Mouse (Mus musculus): ENCODE data around the gene Fcho2. TPM values are rescaled to one million over a fixed set of nuclear protein-coding genes. Genes with fewer than 3 reads are reported as not detected.

The Fcho2 gene
- polyA plus RNA-seq, 1 experiment from 2014 or later, result 35.2 TPM

DNA sequence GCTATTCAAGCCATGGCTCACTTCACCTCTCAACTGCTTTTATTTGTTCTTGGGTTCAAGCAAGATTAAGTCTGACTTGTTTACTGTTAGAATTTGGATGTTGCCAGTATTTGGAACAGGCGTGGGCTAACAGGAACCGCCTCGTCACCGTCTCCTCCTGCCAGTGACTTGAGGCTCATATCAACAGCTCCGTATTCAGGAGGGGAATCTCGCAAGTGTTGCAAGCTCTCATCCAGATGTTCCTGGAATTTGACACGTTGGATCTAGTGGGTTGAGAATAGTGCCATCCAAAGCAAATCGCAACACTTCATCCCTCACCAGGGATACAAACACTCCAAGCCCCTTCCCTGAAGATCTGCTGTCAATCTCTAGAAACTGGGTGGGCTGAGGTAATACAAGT is 105.0 kb downstream of the Fcho2 start:
- 47% methylated on average over 8 of the region's 8 CpGs for WGBS
- no peak overlapping the region for H3K9ac ChIP-seq
- H3K9me3 ChIP-seq (replicated peaks), result peaks cover 3% of the 10 kb centered on the region; the same call in 1 of the 2 replicates
- H3K36me3 ChIP-seq, result no peaks in the 10 kb centered on the region
- no peaks in the 10 kb centered on the region for H3K4me1 ChIP-seq (replicated peaks)
- H3K27ac ChIP-seq (ENCODE audit: poor library complexity, severe bottlenecking), result no peak overlapping the region
- no peaks in the 10 kb centered on the region for H3K27me3 ChIP-seq (replicated peaks)
- no peak overlapping the region for H3K4me3 ChIP-seq
- ATAC-seq (ENCODE audit: insufficient number of reproducible peaks, low FRiP score), result no peak
- no peak overlapping the region for H3K4me2 ChIP-seq

DNA sequence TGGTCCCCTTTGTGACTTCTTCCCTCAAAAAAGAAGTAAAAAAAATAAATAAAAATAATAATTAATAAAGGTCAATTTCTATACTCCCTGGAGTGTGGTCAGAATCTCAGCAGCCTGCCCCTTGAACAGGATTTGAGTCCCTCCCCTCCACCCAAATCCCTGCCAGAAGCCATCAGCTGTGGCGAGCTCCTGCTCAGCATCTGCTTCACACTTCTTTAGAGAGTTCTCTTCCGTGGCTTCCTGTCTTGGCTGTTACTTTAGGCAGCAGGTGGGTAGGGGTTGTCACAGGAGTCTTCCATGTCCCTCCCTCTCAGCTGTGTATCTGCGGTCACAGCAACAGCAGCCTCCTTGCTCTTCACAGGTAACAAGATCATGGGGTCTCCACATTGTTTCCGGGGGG is 109.7 kb downstream of the Fcho2 start:
- Histone ChIP-seq H3K4me3 (no peak overlapping the region), H3K36me3 (no peaks in the 10 kb centered on the region), H3K9ac (no peak overlapping the region), H3K4me2 (no peak overlapping the region), H3K27me3 (replicated peaks) (0 out of 2 replicates have a peak, but pooled peaks cover 4% of the 10 kb centered on the region), H3K9me3 (replicated peaks) (peaks cover 3% of the 10 kb centered on the region; the same call in 1 of the 2 replicates), H3K27ac (ENCODE audit: poor library complexity, severe bottlenecking) (no peak overlapping the region), H3K4me1 (replicated peaks) (peaks cover 7% of the 10 kb centered on the region; the same call in 1 of the 2 replicates)
- 64% methylated on average over 4 of the region's 4 CpGs for WGBS
- no peak for ATAC-seq (ENCODE audit: insufficient number of reproducible peaks, low FRiP score)

DNA sequence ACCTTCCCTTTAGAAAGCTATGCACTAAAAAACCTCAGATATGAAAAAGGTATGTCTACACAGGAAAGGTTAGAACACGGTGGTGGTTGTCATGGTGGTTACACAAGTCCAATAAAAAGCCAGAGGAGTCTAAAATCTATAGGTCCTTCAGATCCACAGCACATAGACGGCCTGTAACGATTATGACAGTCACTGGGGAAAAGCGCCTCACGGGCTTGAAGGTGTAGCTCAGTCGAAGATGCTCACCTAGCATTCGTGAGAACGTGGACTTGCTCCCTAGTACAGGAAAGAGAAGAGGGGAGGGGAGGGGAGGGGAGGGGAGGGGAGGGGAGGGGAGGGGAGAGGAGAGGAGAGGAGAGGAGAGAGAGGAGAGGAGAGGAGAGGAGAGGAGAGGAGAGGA is 111.5 kb downstream of the Fcho2 start:
- peaks cover 3% of the 10 kb centered on the region; the same call in 1 of the 2 replicates for H3K9me3 ChIP-seq (replicated peaks)
- 0 out of 2 replicates have a peak, but pooled peaks cover 4% of the 10 kb centered on the region for H3K27me3 ChIP-seq (replicated peaks)
- no peak for ATAC-seq (ENCODE audit: insufficient number of reproducible peaks, low FRiP score)
- H3K4me3 ChIP-seq, result no peak overlapping the region
- 83% methylated on average over 7 of the region's 8 CpGs for WGBS
- no peaks in the 10 kb centered on the region for H3K36me3 ChIP-seq
- H3K9ac ChIP-seq, result no peak overlapping the region
- no peak overlapping the region for H3K27ac ChIP-seq (ENCODE audit: poor library complexity, severe bottlenecking)
- peaks cover 22% of the 10 kb centered on the region for H3K4me1 ChIP-seq (replicated peaks)
- no peak overlapping the region for H3K4me2 ChIP-seq

DNA sequence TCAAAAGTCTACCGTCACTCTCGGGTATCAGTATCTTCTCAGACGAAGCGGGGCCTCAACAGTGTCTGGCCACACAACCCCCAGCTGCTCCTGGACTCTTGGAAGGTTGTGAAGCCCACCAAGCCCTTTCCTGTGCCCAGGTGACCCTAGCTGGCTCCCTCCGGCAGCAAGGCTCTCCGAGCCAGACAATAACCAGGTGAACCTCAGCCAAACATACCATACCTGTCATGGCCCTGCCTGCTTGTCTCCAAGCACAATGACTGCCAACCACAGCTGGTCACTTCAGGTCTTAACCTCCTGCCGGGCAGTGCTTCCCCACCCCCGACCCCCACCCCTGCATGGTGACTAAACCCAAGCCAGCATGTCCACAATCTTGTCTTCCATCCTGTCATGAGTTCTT is 112.9 kb downstream of the Fcho2 start:
- no peak overlapping the region for H3K9ac ChIP-seq
- H3K27ac ChIP-seq (ENCODE audit: poor library complexity, severe bottlenecking), result no peak overlapping the region
- no peak overlapping the region for H3K4me2 ChIP-seq
- no peaks in the 10 kb centered on the region for H3K9me3 ChIP-seq (replicated peaks)
- ATAC-seq (ENCODE audit: insufficient number of reproducible peaks, low FRiP score), result no peak
- 81% methylated on average over 8 of the region's 8 CpGs for WGBS
- H3K4me1 ChIP-seq (replicated peaks), result peaks cover 22% of the 10 kb centered on the region
- H3K36me3 ChIP-seq, result no peaks in the 10 kb centered on the region
- no peak overlapping the region for H3K4me3 ChIP-seq
- H3K27me3 ChIP-seq (replicated peaks), result 0 out of 2 replicates have a peak, but pooled peaks cover 4% of the 10 kb centered on the region

DNA sequence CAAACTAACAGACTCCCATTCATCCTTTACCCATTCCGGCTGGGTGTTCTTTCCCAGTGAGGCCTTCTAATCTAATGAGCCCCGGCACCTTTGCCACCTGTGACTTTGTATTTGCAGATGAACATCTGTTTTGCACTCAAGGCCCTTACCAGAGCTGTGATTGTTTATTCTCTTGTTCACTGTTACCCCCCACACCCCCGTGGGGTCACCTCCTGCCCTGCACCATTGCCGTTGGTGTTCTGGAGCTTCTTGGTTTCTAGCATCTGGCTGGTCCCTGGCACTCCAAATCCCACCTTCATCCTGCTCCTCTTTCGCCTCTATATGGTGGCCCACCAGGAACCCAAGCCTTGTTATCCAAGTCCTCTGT is 114.0 kb downstream of the Fcho2 start:
- no peak overlapping the region for H3K27ac ChIP-seq (ENCODE audit: poor library complexity, severe bottlenecking)
- H3K4me3 ChIP-seq, result no peak overlapping the region

DNA sequence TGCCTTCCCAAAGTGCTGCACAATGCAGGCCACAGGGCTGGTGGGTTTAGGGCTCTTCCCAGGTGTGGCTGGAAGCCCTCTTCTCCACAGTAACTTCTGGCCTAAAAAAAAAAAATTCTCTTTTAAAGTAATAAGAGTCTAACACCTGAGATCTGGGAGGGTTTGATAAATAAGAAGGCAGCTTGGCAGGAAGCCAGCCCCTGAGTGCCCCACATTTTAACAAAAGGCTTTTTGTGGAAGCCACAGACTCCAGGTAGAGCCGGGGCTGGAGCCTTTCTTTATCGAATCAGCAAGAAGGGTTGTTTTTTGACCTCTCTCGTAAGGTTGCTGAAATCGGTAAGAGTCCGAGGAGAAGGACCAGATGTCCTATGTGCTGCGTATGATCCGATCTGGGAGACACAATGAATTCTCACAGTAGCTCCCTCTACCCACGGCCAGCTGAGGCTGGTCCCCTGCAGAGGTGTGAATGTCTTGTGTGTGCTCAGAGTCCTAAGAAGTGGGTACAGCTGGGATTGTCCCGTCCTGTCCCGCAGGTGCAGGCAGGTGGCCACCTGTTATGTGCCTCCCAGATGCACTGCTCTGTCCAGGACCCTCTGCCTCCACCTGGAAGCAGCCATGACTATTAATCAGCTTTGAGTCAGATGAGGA is 114.5 kb downstream of the Fcho2 start:
- WGBS, result 51% methylated on average over 10 of the region's 10 CpGs

More for the DNA sequence above, 114.0 kb downstream of the Fcho2 start:
- Histone ChIP-seq H3K4me2 (no peak overlapping the region), H3K9me3 (replicated peaks) (no peaks in the 10 kb centered on the region), H3K9ac (no peak overlapping the region), H3K27me3 (replicated peaks) (0 out of 2 replicates have a peak, but pooled peaks cover 7% of the 10 kb centered on the region), H3K36me3 (no peaks in the 10 kb centered on the region), H3K4me1 (replicated peaks) (peaks cover 22% of the 10 kb centered on the region)
- 79% methylated on average over 5 of the region's 5 CpGs for WGBS
- ATAC-seq (ENCODE audit: insufficient number of reproducible peaks, low FRiP score), result no peak

DNA sequence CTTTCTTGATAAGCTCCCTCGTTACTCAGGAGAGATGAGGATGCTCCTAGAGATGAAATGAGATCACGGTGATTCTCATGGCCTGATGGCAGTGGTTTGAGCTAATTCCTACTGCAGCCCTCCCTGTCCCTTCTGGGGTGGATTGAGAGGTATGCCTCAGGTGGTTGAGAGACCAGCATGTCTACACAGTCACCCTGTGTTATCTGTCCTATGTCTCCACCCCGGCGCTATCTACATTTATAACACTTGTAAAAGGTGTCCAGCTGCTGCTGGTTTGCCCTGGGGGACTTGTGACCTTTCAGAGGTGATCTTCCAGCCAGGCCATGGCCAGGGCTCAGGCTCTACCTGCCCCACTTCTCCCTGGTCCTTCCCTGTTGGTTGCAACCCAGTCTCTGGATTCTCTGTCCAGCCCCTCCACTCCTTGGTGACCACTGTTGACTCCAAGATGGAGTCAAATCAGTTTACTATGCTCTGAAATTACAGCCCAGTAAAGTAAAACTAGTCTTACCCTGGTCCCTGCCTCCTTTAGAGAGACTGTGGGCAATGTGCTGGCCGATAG is 115.2 kb downstream of the Fcho2 start:
- no peaks in the 10 kb centered on the region for H3K36me3 ChIP-seq
- H3K4me2 ChIP-seq, result no peak overlapping the region
- ATAC-seq (ENCODE audit: insufficient number of reproducible peaks, low FRiP score), result no peak
- no peaks in the 10 kb centered on the region for H3K9me3 ChIP-seq (replicated peaks)
- no peak overlapping the region for H3K27ac ChIP-seq (ENCODE audit: poor library complexity, severe bottlenecking)
- H3K4me1 ChIP-seq (replicated peaks), result peaks cover 31% of the 10 kb centered on the region
- WGBS, result 54% methylated on average over 5 of the region's 5 CpGs
- no peak overlapping the region for H3K4me3 ChIP-seq
- no peak overlapping the region for H3K9ac ChIP-seq
- H3K27me3 ChIP-seq (replicated peaks), result peaks cover 19% of the 10 kb centered on the region

More for the DNA sequence above, 114.5 kb downstream of the Fcho2 start:
- peaks cover 24% of the 10 kb centered on the region for H3K4me1 ChIP-seq (replicated peaks)
- no peak overlapping the region for H3K4me2 ChIP-seq
- H3K27me3 ChIP-seq (replicated peaks), result peaks cover 12% of the 10 kb centered on the region; the same call in 1 of the 2 replicates
- no peak for ATAC-seq (ENCODE audit: insufficient number of reproducible peaks, low FRiP score)
- H3K36me3 ChIP-seq, result no peaks in the 10 kb centered on the region
- no peak overlapping the region for H3K9ac ChIP-seq
- no peak overlapping the region for H3K27ac ChIP-seq (ENCODE audit: poor library complexity, severe bottlenecking)
- H3K4me3 ChIP-seq, result no peak overlapping the region
- H3K9me3 ChIP-seq (replicated peaks), result no peaks in the 10 kb centered on the region

DNA sequence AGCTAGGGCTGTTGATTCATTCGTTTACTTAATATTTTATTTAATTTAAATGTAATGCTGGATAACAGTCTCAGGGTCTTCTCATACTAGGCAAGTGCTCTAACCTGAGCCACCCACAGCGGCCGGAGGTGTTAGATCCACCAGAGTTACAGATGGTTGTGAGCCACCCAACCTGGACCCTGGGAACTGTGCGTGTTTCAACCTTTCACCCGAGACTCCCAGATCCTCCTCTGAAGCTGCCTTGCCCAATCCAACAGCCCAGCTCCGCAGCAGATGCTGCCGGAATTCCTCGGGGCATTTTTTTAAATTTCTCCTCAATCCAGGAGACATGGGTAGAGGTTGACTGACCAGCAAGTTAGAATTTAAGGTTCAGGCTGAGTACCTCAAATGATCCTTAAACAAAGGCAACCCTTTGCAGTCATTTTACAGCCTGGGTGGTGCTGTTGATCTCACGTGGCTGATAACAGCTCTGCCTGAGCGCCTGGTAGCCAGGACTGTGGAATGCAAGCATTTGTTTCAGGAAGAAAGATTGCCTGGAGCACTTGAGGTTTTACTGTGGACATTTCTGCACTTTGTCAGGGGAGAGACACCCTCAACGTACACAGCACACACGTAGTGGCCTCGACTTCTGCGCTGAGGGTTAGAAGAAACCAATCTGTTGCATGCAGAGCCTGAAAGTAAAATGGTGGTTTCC is 116.1 kb downstream of the Fcho2 start:
- Histone ChIP-seq H3K9ac (no peak overlapping the region), H3K4me1 (replicated peaks) (peaks cover 37% of the 10 kb centered on the region), H3K4me3 (no peak overlapping the region), H3K27me3 (replicated peaks) (peaks cover 27% of the 10 kb centered on the region), H3K4me2 (peak overlapping the region; percentile 25; the same call in 1 of the 2 replicates), H3K9me3 (replicated peaks) (no peaks in the 10 kb centered on the region), H3K36me3 (no peaks in the 10 kb centered on the region), H3K27ac (ENCODE audit: poor library complexity, severe bottlenecking) (no peak overlapping the region; the same call in 1 of the 2 replicates)
- WGBS, result 41% methylated on average over 14 of the region's 14 CpGs
- ATAC-seq (ENCODE audit: insufficient number of reproducible peaks, low FRiP score), result no peak

DNA sequence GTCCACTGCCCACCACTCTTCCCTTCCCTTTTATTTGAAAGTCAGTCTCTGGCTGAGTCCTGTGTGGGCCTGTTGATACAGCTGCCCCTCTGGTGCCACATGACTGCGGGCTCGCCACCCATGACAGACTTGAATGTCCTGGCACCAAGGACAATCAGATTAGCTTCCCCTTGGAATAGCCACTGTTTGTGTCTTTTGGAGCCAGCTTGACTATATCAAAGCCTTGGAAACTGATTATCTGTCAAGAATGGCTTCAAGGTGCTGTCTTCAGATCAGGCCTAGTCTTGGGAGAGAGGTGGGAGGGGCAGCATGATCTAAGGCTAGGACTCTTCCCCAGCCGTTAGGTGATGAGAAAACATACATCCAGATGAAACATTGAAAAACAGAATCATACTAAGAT is 118.5 kb downstream of the Fcho2 start:
- Histone ChIP-seq H3K9ac (no peak overlapping the region), H3K4me3 (no peak overlapping the region), H3K4me2 (no peak overlapping the region), H3K4me1 (replicated peaks) (peaks cover 37% of the 10 kb centered on the region), H3K27ac (ENCODE audit: poor library complexity, severe bottlenecking) (no peak overlapping the region), H3K27me3 (replicated peaks) (peaks cover 42% of the 10 kb centered on the region), H3K9me3 (replicated peaks) (no peaks in the 10 kb centered on the region), H3K36me3 (no peaks in the 10 kb centered on the region)
- no peak for ATAC-seq (ENCODE audit: insufficient number of reproducible peaks, low FRiP score)
- WGBS, result 77% methylated on average over 3 of the region's 3 CpGs

DNA sequence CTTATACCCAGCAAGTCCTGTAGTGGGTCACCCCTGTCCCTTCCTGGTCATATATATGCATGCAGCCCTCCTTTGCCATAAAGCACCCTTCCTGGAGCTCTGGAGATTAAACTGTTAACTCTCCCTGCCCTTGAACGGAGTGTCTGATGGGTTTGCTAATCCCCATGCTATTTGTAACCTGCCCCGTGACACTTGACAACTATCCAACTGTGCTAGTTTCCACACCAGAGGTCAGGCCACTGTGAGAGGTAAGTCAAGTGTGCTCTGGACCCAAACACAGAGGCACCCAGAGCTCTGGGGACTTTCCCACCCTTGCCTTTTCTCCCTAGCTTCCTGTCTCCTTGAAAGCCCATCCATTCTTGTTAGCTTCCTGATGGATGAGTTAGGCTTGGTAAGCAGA is 119.7 kb downstream of the Fcho2 start:
- Histone ChIP-seq H3K4me2 (peak overlapping the region; percentile 83), H3K36me3 (no peaks in the 10 kb centered on the region), H3K27ac (ENCODE audit: poor library complexity, severe bottlenecking) (no peak overlapping the region), H3K9me3 (replicated peaks) (no peaks in the 10 kb centered on the region), H3K9ac (no peak overlapping the region), H3K27me3 (replicated peaks) (peaks cover 43% of the 10 kb centered on the region), H3K4me1 (replicated peaks) (peaks cover 31% of the 10 kb centered on the region), H3K4me3 (peak overlapping the region; percentile 46; the same call in 1 of the 2 replicates)
- WGBS, result 18% methylated on average over 2 of the region's 2 CpGs
- no peak for ATAC-seq (ENCODE audit: insufficient number of reproducible peaks, low FRiP score)

DNA sequence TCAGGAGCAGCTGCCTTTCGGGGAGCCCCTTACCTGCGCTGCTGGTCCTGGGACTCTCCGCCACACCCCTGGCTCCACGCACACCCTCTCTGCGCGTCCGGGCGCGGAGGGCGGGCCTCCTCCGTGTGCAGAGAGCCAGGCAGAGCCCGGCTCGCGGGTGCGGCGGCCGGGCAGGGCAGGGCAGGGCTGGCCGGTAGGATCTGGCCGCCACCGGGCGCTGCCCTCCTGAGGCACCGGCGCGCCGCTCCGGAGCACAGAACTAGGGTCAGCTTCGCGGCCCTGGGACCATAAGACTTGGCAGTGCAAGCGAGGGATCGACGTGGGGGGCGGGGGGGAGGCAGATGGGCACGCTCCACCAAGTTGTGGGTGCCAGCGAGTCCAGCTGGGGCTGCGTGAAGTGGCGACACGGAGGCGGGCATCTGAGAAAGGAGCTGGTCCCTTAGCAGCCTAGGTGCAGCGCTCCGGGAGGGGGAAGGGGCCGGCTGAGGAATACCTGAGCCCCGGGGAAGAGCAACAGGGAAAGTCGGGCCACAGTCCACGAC is 120.4 kb downstream of the Fcho2 start, which contains the start of gene Tmem171:
Tmem171 (minus strand) TSS at position 62 of the 542 bp plus-strand sequence.
- H3K27ac ChIP-seq (ENCODE audit: poor library complexity, severe bottlenecking), result no peak within 1 kb of the TSS
- peak within 1 kb of the TSS; percentile 46 for H3K4me3 ChIP-seq
- H3K4me2 ChIP-seq, result peak within 1 kb of the TSS; percentile 83
- H3K9me3 ChIP-seq (replicated peaks), result no peaks in the 10 kb centered on the region
- H3K36me3 ChIP-seq, result no peaks in the 10 kb centered on the region
- WGBS, result 6% methylated on average over 42 of the region's 44 CpGs
- peaks cover 43% of the 10 kb centered on the region for H3K27me3 ChIP-seq (replicated peaks)
- ATAC-seq (ENCODE audit: insufficient number of reproducible peaks, low FRiP score), result 0 out of 2 replicates have a peak, but pooled peaks have one; percentile 27
- peaks cover 30% of the 10 kb centered on the region for H3K4me1 ChIP-seq (replicated peaks)
- H3K9ac ChIP-seq, result peak within 1 kb of the TSS; percentile 63

Measured in heart, embryonic 12.5 days (tissue).